Mouse (Mus musculus): ENCODE measurements around the gene Nudt3. TPM values are rescaled to one million over a fixed set of nuclear protein-coding genes. Genes with fewer than 3 reads are reported as not detected.
A peak's percentile ranks its signal among the peaks of the same experiment; 100 is the strongest.

Nudt3 gene
- 253 and 269 TPM in 2 replicates for polyA plus RNA-seq (2015; fragmentation: Nextera tagmentation; extraction: Ambion mirVana)

GRCm38 (mm10) chr17:27623360-27624326 lies at the start of gene Nudt3:
Nudt3 (minus strand) TSS chr17:27623495.
- H3K4me3 ChIP-seq (ENCODE audit: low read length): peak within 1 kb of the TSS; percentile 97
- peak; percentile 88 for ATAC-seq
- no peaks in the 10 kb centered on the region for H3K9me3 ChIP-seq (ENCODE audit: control insufficient read depth, low read length)
- 8% methylated on average over 75 of the region's 91 CpGs for WGBS
- no peaks in the 10 kb centered on the region for H3K36me3 ChIP-seq (ENCODE audit: control insufficient read depth, insufficient read depth, low read length)
- peak within 1 kb of the TSS; percentile 98 for H3K27ac ChIP-seq (ENCODE audit: low read depth, low read length)
- H3K4me2 ChIP-seq (ENCODE audit: low read length): peak within 1 kb of the TSS; percentile 81
- no peaks in the 10 kb centered on the region for H3K27me3 ChIP-seq (replicated peaks; ENCODE audit: control insufficient read depth, insufficient read depth, low read length)
- peaks cover 30% of the 10 kb centered on the region for H3K4me1 ChIP-seq (ENCODE audit: control insufficient read depth, insufficient read depth, low read depth, low read length)
- peak within 1 kb of the TSS; percentile 99 for H3K9ac ChIP-seq (ENCODE audit: low read depth, low read length)

- H3K4me3 ChIP-seq (ENCODE audit: low read length): no peak overlapping the region
- WGBS: 82% methylated on average over 6 of the region's 6 CpGs
- no peak overlapping the region for H3K4me2 ChIP-seq (ENCODE audit: low read length)
- H3K9me3 ChIP-seq (ENCODE audit: control insufficient read depth, low read length): no peaks in the 10 kb centered on the region
- ATAC-seq: no peak
- H3K36me3 ChIP-seq (ENCODE audit: control insufficient read depth, insufficient read depth, low read length): no peaks in the 10 kb centered on the region
- no peak overlapping the region for H3K27ac ChIP-seq (ENCODE audit: low read depth, low read length)
- no peak overlapping the region for H3K9ac ChIP-seq (ENCODE audit: low read depth, low read length)
- no peaks in the 10 kb centered on the region for H3K4me1 ChIP-seq (ENCODE audit: control insufficient read depth, insufficient read depth, low read depth, low read length)
- H3K27me3 ChIP-seq (replicated peaks; ENCODE audit: control insufficient read depth, insufficient read depth, low read length): no peaks in the 10 kb centered on the region
These were observed 48.4 kb upstream of the Nudt3 start for GRCm38 (mm10) chr17:27671720-27672119.

GRCm38 (mm10) chr17:27658767-27659166 lies 35.5 kb upstream of the Nudt3 start:
- Histone ChIP-seq H3K27ac (ENCODE audit: low read depth, low read length) (no peak overlapping the region), H3K4me2 (ENCODE audit: low read length) (no peak overlapping the region)
- WGBS: 72% methylated on average over 7 of the region's 7 CpGs

GRCm38 (mm10) chr17:27657123-27657522 lies 33.8 kb upstream of the Nudt3 start:
- Histone ChIP-seq H3K4me2 (ENCODE audit: low read length) (peak overlapping the region; percentile 75; the same call in 1 of the 2 replicates), H3K4me3 (ENCODE audit: low read length) (no peak overlapping the region; the same call in 1 of the 2 replicates), H3K36me3 (ENCODE audit: control insufficient read depth, insufficient read depth, low read length) (no peaks in the 10 kb centered on the region), H3K9ac (ENCODE audit: low read depth, low read length) (no peak overlapping the region), H3K4me1 (ENCODE audit: control insufficient read depth, insufficient read depth, low read depth, low read length) (peaks cover 15% of the 10 kb centered on the region), H3K9me3 (ENCODE audit: control insufficient read depth, low read length) (no peaks in the 10 kb centered on the region), H3K27me3 (replicated peaks; ENCODE audit: control insufficient read depth, insufficient read depth, low read length) (no peaks in the 10 kb centered on the region), H3K27ac (ENCODE audit: low read depth, low read length) (no peak overlapping the region)
- WGBS: 74% methylated on average over 8 of the region's 8 CpGs
- ATAC-seq: no peak

More at GRCm38 (mm10) chr17:27658767-27659166, 35.5 kb upstream of the Nudt3 start:
- H3K36me3 ChIP-seq (ENCODE audit: control insufficient read depth, insufficient read depth, low read length): no peaks in the 10 kb centered on the region
- H3K4me3 ChIP-seq (ENCODE audit: low read length): no peak overlapping the region
- no peaks in the 10 kb centered on the region for H3K27me3 ChIP-seq (replicated peaks; ENCODE audit: control insufficient read depth, insufficient read depth, low read length)
- H3K4me1 ChIP-seq (ENCODE audit: control insufficient read depth, insufficient read depth, low read depth, low read length): peaks cover 15% of the 10 kb centered on the region
- no peak overlapping the region for H3K9ac ChIP-seq (ENCODE audit: low read depth, low read length)
- no peak for ATAC-seq
- no peaks in the 10 kb centered on the region for H3K9me3 ChIP-seq (ENCODE audit: control insufficient read depth, low read length)

- ATAC-seq: no peak
- Histone ChIP-seq H3K9ac (ENCODE audit: low read depth, low read length) (peak overlapping the region; percentile 87), H3K27me3 (replicated peaks; ENCODE audit: control insufficient read depth, insufficient read depth, low read length) (no peaks in the 10 kb centered on the region), H3K4me2 (ENCODE audit: low read length) (peak overlapping the region; percentile 75), H3K9me3 (ENCODE audit: control insufficient read depth, low read length) (no peaks in the 10 kb centered on the region), H3K4me1 (ENCODE audit: control insufficient read depth, insufficient read depth, low read depth, low read length) (peaks cover 15% of the 10 kb centered on the region), H3K4me3 (ENCODE audit: low read length) (peak overlapping the region; percentile 71), H3K36me3 (ENCODE audit: control insufficient read depth, insufficient read depth, low read length) (no peaks in the 10 kb centered on the region), H3K27ac (ENCODE audit: low read depth, low read length) (no peak overlapping the region)
- WGBS: 25% methylated on average over 5 of the region's 5 CpGs
These were observed 33.1 kb upstream of the Nudt3 start for GRCm38 (mm10) chr17:27656414-27656813.

- WGBS: 2% methylated on average over 14 of the region's 14 CpGs
- peak overlapping the region; percentile 77 for H3K27ac ChIP-seq (ENCODE audit: low read depth, low read length)
- peak overlapping the region; percentile 87 for H3K9ac ChIP-seq (ENCODE audit: low read depth, low read length)
- peak overlapping the region; percentile 75 for H3K4me2 ChIP-seq (ENCODE audit: low read length)
- H3K4me3 ChIP-seq (ENCODE audit: low read length): peak overlapping the region; percentile 71
- no peaks in the 10 kb centered on the region for H3K27me3 ChIP-seq (replicated peaks; ENCODE audit: control insufficient read depth, insufficient read depth, low read length)
- peak; percentile 17; the same call in 1 of the 2 replicates for ATAC-seq
- peaks cover 15% of the 10 kb centered on the region for H3K4me1 ChIP-seq (ENCODE audit: control insufficient read depth, insufficient read depth, low read depth, low read length)
- no peaks in the 10 kb centered on the region for H3K36me3 ChIP-seq (ENCODE audit: control insufficient read depth, insufficient read depth, low read length)
- H3K9me3 ChIP-seq (ENCODE audit: control insufficient read depth, low read length): no peaks in the 10 kb centered on the region
These were observed 32.7 kb upstream of the Nudt3 start for GRCm38 (mm10) chr17:27656011-27656399.

GRCm38 (mm10) chr17:27655089-27656010 lies 32.1 kb upstream of the Nudt3 start, which contains the start of gene Pacsin1:
Pacsin1 (plus strand) TSS chr17:27655509.
- Histone ChIP-seq H3K4me3 (ENCODE audit: low read length) (peak within 1 kb of the TSS; percentile 71), H3K9ac (ENCODE audit: low read depth, low read length) (peak within 1 kb of the TSS; percentile 87)
- WGBS: 2% methylated on average over 63 of the region's 65 CpGs

GRCm38 (mm10) chr17:27653253-27653959 lies 30.1 kb upstream of the Nudt3 start:
- Histone ChIP-seq H3K9me3 (ENCODE audit: control insufficient read depth, low read length) (no peaks in the 10 kb centered on the region; the same call in 1 of the 2 replicates), H3K9ac (ENCODE audit: low read depth, low read length) (no peak overlapping the region), H3K27ac (ENCODE audit: low read depth, low read length) (no peak overlapping the region), H3K4me2 (ENCODE audit: low read length) (no peak overlapping the region), H3K4me3 (ENCODE audit: low read length) (no peak overlapping the region), H3K36me3 (ENCODE audit: control insufficient read depth, insufficient read depth, low read length) (no peaks in the 10 kb centered on the region), H3K27me3 (replicated peaks; ENCODE audit: control insufficient read depth, insufficient read depth, low read length) (no peaks in the 10 kb centered on the region), H3K4me1 (ENCODE audit: control insufficient read depth, insufficient read depth, low read depth, low read length) (peaks cover 15% of the 10 kb centered on the region)
- ATAC-seq: no peak
- whole genome bisulfite sequencing: 74% methylated on average over 10 of the region's 10 CpGs

More at GRCm38 (mm10) chr17:27655089-27656010, 32.1 kb upstream of the Nudt3 start, which contains the start of gene Pacsin1:
- H3K9me3 ChIP-seq (ENCODE audit: control insufficient read depth, low read length): no peaks in the 10 kb centered on the region
- peak within 1 kb of the TSS; percentile 75 for H3K4me2 ChIP-seq (ENCODE audit: low read length)
- H3K27me3 ChIP-seq (replicated peaks; ENCODE audit: control insufficient read depth, insufficient read depth, low read length): no peaks in the 10 kb centered on the region
- H3K4me1 ChIP-seq (ENCODE audit: control insufficient read depth, insufficient read depth, low read depth, low read length): peaks cover 15% of the 10 kb centered on the region
- H3K36me3 ChIP-seq (ENCODE audit: control insufficient read depth, insufficient read depth, low read length): no peaks in the 10 kb centered on the region
- peak within 1 kb of the TSS; percentile 77 for H3K27ac ChIP-seq (ENCODE audit: low read depth, low read length)
- ATAC-seq: peak; percentile 90
